ENCODE assay signal across 25 mouse cellular contexts in genomic region chr1:167506048-167506447, GRCm38 (mm10). TPM values are rescaled to one million over a fixed set of nuclear protein-coding genes. Genes with fewer than 3 reads are reported as not detected.
DNase-seq lines count a peak whose midpoint lies in the region; ATAC-seq and TF ChIP-seq lines count a peak whose summit lies in the region.
"Had no signal": no experiment of that assay in that cellular context is flagged by ENCODE, and none has a peak within 500 bp of the region (broad histone marks: within the 10 kb centered on the region; RNA-seq: fewer than 3 reads in every experiment).

No protein-coding gene starts in this region.

- H3K27me3 ChIP-seq in forebrain, embryonic 11.5 days (ENCODE audit: control insufficient read depth, insufficient read depth, low read length) = no peaks in the 10 kb centered on the region
- H3K27me3 ChIP-seq in forebrain, embryonic 16.5 days (replicated peaks; ENCODE audit: control insufficient read depth, insufficient read depth, low read length) = no peaks in the 10 kb centered on the region
- H3K27me3 ChIP-seq in midbrain, embryonic 13.5 days = no peaks in the 10 kb centered on the region
- no peaks in the 10 kb centered on the region for H3K27me3 ChIP-seq in midbrain, embryonic 16.5 days (ENCODE audit: control insufficient read depth, insufficient read depth, low read depth, low read length)
- H3K27me3 ChIP-seq in hindbrain, embryonic 14.5 days (ENCODE audit: control insufficient read depth, insufficient read depth, low read length) = no peaks in the 10 kb centered on the region
- no peaks in the 10 kb centered on the region for H3K27me3 ChIP-seq in neural tube, embryonic 15.5 days (replicated peaks)
- no peaks in the 10 kb centered on the region for H3K27me3 ChIP-seq in cerebellum, adult 2 months (ENCODE audit: control insufficient read depth, insufficient read depth, low read length)
- H3K27me3 ChIP-seq: embryonic facial prominence, embryonic 13.5 days; heart, embryonic 12.5 days had no signal

- no peak overlapping the region for H3K4me2 ChIP-seq in forebrain, embryonic 11.5 days (ENCODE audit: low read depth, low read length, severe bottlenecking)
- no peak overlapping the region for H3K4me2 ChIP-seq in forebrain, embryonic 16.5 days (ENCODE audit: low read length)
- no peak overlapping the region for H3K4me2 ChIP-seq in midbrain, embryonic 13.5 days (replicated peaks)
- no peak overlapping the region for H3K4me2 ChIP-seq in midbrain, embryonic 16.5 days (ENCODE audit: low read length)
- no peak overlapping the region for H3K4me2 ChIP-seq in hindbrain, embryonic 14.5 days (replicated peaks)
- H3K4me2 ChIP-seq in neural tube, embryonic 15.5 days = no peak overlapping the region
- H3K4me2 ChIP-seq: embryonic facial prominence, embryonic 13.5 days; heart, embryonic 12.5 days had no signal

- H3K4me3 ChIP-seq in forebrain, embryonic 11.5 days (ENCODE audit: low read depth, low read length) = no peak overlapping the region
- H3K4me3 ChIP-seq in forebrain, embryonic 16.5 days (replicated peaks; ENCODE audit: low read length) = no peak overlapping the region
- no peak overlapping the region for H3K4me3 ChIP-seq in midbrain, embryonic 13.5 days (replicated peaks)
- H3K4me3 ChIP-seq in midbrain, embryonic 16.5 days (ENCODE audit: low read depth, low read length) = no peak overlapping the region
- no peak overlapping the region for H3K4me3 ChIP-seq in hindbrain, embryonic 14.5 days (replicated peaks; ENCODE audit: low read length)
- H3K4me3 ChIP-seq in neural tube, embryonic 15.5 days (replicated peaks) = no peak overlapping the region
- no peak overlapping the region for H3K4me3 ChIP-seq in cerebellum, adult 2 months (replicated peaks; ENCODE audit: insufficient read depth, low read depth, low read length)
- H3K4me3 ChIP-seq: embryonic facial prominence, embryonic 13.5 days; heart, embryonic 12.5 days; limb, embryonic 10.5 days; megakaryocyte, embryonic 14.5 days had no signal

- H3K9me3 ChIP-seq in forebrain, embryonic 11.5 days (ENCODE audit: control insufficient read depth, low read length) = no peaks in the 10 kb centered on the region
- H3K9me3 ChIP-seq in forebrain, embryonic 16.5 days (ENCODE audit: control insufficient read depth, low read length) = no peaks in the 10 kb centered on the region
- H3K9me3 ChIP-seq in midbrain, embryonic 13.5 days = no peaks in the 10 kb centered on the region
- H3K9me3 ChIP-seq in midbrain, embryonic 16.5 days (replicated peaks; ENCODE audit: control insufficient read depth, low read length, poor library complexity, severe bottlenecking) = no peaks in the 10 kb centered on the region
- H3K9me3 ChIP-seq in hindbrain, embryonic 14.5 days (ENCODE audit: control insufficient read depth, low read length) = no peaks in the 10 kb centered on the region
- H3K9me3 ChIP-seq in neural tube, embryonic 15.5 days (replicated peaks) = no peaks in the 10 kb centered on the region
- H3K9me3 ChIP-seq: embryonic facial prominence, embryonic 13.5 days; heart, embryonic 12.5 days; limb, embryonic 10.5 days; megakaryocyte, embryonic 14.5 days had no signal

- no peaks in the 10 kb centered on the region for H3K4me1 ChIP-seq in forebrain, embryonic 11.5 days (replicated peaks; ENCODE audit: control insufficient read depth, insufficient read depth, low read length)
- H3K4me1 ChIP-seq in forebrain, embryonic 16.5 days (replicated peaks; ENCODE audit: control insufficient read depth, insufficient read depth, low read length) = no peaks in the 10 kb centered on the region; the same call in 1 of the 2 replicates
- peaks cover 10% of the 10 kb centered on the region; the same call in 1 of the 2 replicates for H3K4me1 ChIP-seq in midbrain, embryonic 13.5 days (replicated peaks)
- H3K4me1 ChIP-seq in midbrain, embryonic 16.5 days (ENCODE audit: control insufficient read depth, insufficient read depth, low read length) = 0 out of 2 replicates have a peak, but pooled peaks cover 3% of the 10 kb centered on the region
- H3K4me1 ChIP-seq in hindbrain, embryonic 14.5 days (replicated peaks; ENCODE audit: control insufficient read depth, insufficient read depth, low read length) = 0 out of 2 replicates have a peak, but pooled peaks cover 3% of the 10 kb centered on the region
- H3K4me1 ChIP-seq in neural tube, embryonic 15.5 days = peaks cover 18% of the 10 kb centered on the region
- no peaks in the 10 kb centered on the region for H3K4me1 ChIP-seq in cerebellum, adult 2 months (ENCODE audit: control insufficient read depth, insufficient read depth, low read length)
- H3K4me1 ChIP-seq: embryonic facial prominence, embryonic 13.5 days; heart, embryonic 12.5 days; megakaryocyte, embryonic 14.5 days had no signal

- no peaks in the 10 kb centered on the region for H3K36me3 ChIP-seq in forebrain, embryonic 11.5 days (ENCODE audit: control insufficient read depth, insufficient read depth, low read length)
- no peaks in the 10 kb centered on the region for H3K36me3 ChIP-seq in forebrain, embryonic 16.5 days (ENCODE audit: control insufficient read depth, insufficient read depth)
- H3K36me3 ChIP-seq in midbrain, embryonic 13.5 days = no peaks in the 10 kb centered on the region
- H3K36me3 ChIP-seq in midbrain, embryonic 16.5 days (ENCODE audit: control insufficient read depth, insufficient read depth, low read length) = no peaks in the 10 kb centered on the region
- no peaks in the 10 kb centered on the region for H3K36me3 ChIP-seq in hindbrain, embryonic 14.5 days (replicated peaks; ENCODE audit: control insufficient read depth, insufficient read depth)
- H3K36me3 ChIP-seq in neural tube, embryonic 15.5 days = no peaks in the 10 kb centered on the region
- H3K36me3 ChIP-seq: embryonic facial prominence, embryonic 13.5 days; G1E; heart, embryonic 12.5 days; limb, embryonic 10.5 days had no signal

- peak overlapping the region; percentile 15; the same call in 1 of the 2 replicates for H3K27ac ChIP-seq in forebrain, embryonic 11.5 days (ENCODE audit: low read depth, low read length)
- no peak overlapping the region for H3K27ac ChIP-seq in forebrain, embryonic 16.5 days (ENCODE audit: low read length)
- peak overlapping the region; percentile 53; the same call in 1 of the 2 replicates for H3K27ac ChIP-seq in midbrain, embryonic 13.5 days
- H3K27ac ChIP-seq in midbrain, embryonic 16.5 days (ENCODE audit: low read length) = no peak overlapping the region
- H3K27ac ChIP-seq in hindbrain, embryonic 14.5 days = peak overlapping the region; percentile 64; the same call in 1 of the 2 replicates
- peak overlapping the region; percentile 66 for H3K27ac ChIP-seq in neural tube, embryonic 15.5 days (replicated peaks)
- no peak overlapping the region for H3K27ac ChIP-seq in cerebellum, adult 2 months (ENCODE audit: insufficient read depth, low read length)
- H3K27ac ChIP-seq: embryonic facial prominence, embryonic 13.5 days; limb, embryonic 10.5 days had no signal

- no peak for TF ChIP-seq CTCF in cerebellum, adult 2 months (IDR thresholded peaks at IDR 0.05; ENCODE audit: borderline replicate concordance, insufficient read depth, low read depth, low read length)

- ATAC-seq in forebrain, embryonic 11.5 days (replicated peaks; ENCODE audit: low FRiP score) = no peak
- ATAC-seq in forebrain, embryonic 16.5 days = no peak
- ATAC-seq in midbrain, embryonic 13.5 days = no peak
- no peak for ATAC-seq in midbrain, embryonic 16.5 days
- ATAC-seq in hindbrain, embryonic 14.5 days (ENCODE audit: low FRiP score) = peak; percentile 65; the same call in 1 of the 2 replicates
- ATAC-seq in neural tube, embryonic 15.5 days (ENCODE audit: low FRiP score) = peak; percentile 65
- ATAC-seq: activated CD4-positive, CD25-positive, alpha-beta regulatory T cell, adult 4 months; inflammation-experienced regulatory T-cells, adult 6 months; liver, postnatal 0 days had no signal

- no peak for TF ChIP-seq POLR2A in cerebellum, adult 2 months (IDR thresholded peaks at IDR 0.05; ENCODE audit: borderline replicate concordance, insufficient read depth, low read length)

- DNase-seq in forebrain, embryonic 11.5 days (ENCODE audit: low spot score) = no peak
- DNase-seq in hindbrain, embryonic 14.5 days (ENCODE audit: low spot score) = peak; percentile 51
- DNase-seq in cerebellum, adult 2 months = no peak
- DNase-seq in thymus, adult 18-20 months = no peak
- DNase-seq: adrenal gland, postnatal 10 days; gastrocnemius, postnatal 36 days; heart, postnatal 14 days; kidney, adult 2 months; kidney, postnatal 14 days; liver, postnatal 0 days; lung, postnatal 14 days; right cerebral cortex, postnatal 14 days; spleen, adult 18-20 months had no signal

- 68% methylated on average over 7 of the region's 7 CpGs for WGBS in forebrain, embryonic 11.5 days
- WGBS in forebrain, embryonic 16.5 days = 35% methylated on average over 7 of the region's 7 CpGs
- WGBS in midbrain, embryonic 13.5 days = 58% methylated on average over 7 of the region's 7 CpGs
- 59% methylated on average over 7 of the region's 7 CpGs for WGBS in midbrain, embryonic 16.5 days
- WGBS in hindbrain, embryonic 14.5 days = 32% methylated on average over 7 of the region's 7 CpGs
- WGBS in neural tube, embryonic 15.5 days = 16% methylated on average over 7 of the region's 7 CpGs
- 30% methylated on average over 7 of the region's 7 CpGs for WGBS in cerebellum, adult 2 months

- H3K9ac ChIP-seq in forebrain, embryonic 11.5 days (ENCODE audit: low read length) = no peak overlapping the region
- no peak overlapping the region for H3K9ac ChIP-seq in forebrain, embryonic 16.5 days (replicated peaks; ENCODE audit: low read depth, low read length)
- no peak overlapping the region for H3K9ac ChIP-seq in midbrain, embryonic 13.5 days (replicated peaks)
- H3K9ac ChIP-seq in midbrain, embryonic 16.5 days (ENCODE audit: low read depth, low read length) = no peak overlapping the region
- H3K9ac ChIP-seq in hindbrain, embryonic 14.5 days = no peak overlapping the region
- H3K9ac ChIP-seq in neural tube, embryonic 15.5 days (replicated peaks) = no peak overlapping the region
- H3K9ac ChIP-seq: embryonic facial prominence, embryonic 13.5 days; heart, embryonic 12.5 days; liver, postnatal 0 days had no signal

RNA-seq across cellular contexts. Expression of gene Lrrc52, which starts 39.5 kb away (rescaled TPM):
- polyA plus RNA-seq in forebrain, embryonic 11.5 days (2014; fragmentation: Nextera tagmentation; extraction: Ambion mirVana) = not detected in 2 replicates
- not detected in 2 replicates for polyA plus RNA-seq in forebrain, embryonic 16.5 days (2015; fragmentation: Nextera tagmentation; extraction: Ambion mirVana)
- 0.27 TPM in 1 of 2 replicates, not detected in the other for polyA plus RNA-seq in midbrain, embryonic 13.5 days (2015; fragmentation: Nextera tagmentation; extraction: Ambion mirVana)
- not detected in 2 replicates for polyA plus RNA-seq in midbrain, embryonic 16.5 days (2015; fragmentation: Nextera tagmentation; extraction: Ambion mirVana)
- polyA plus RNA-seq in hindbrain, embryonic 14.5 days (2014; fragmentation: Nextera tagmentation; extraction: Ambion mirVana) = not detected in 2 replicates
- polyA plus RNA-seq in neural tube, embryonic 15.5 days (2015; fragmentation: Nextera tagmentation; extraction: Ambion mirVana) = 0.13 and 0.20 TPM in 2 replicates
- 0.13 and 0.25 TPM in 2 replicates for polyA plus RNA-seq in cerebellum, adult 2 months (2012; rRNA removed)
- polyA plus RNA-seq: activated CD4-positive, CD25-positive, alpha-beta regulatory T cell, adult 4 months; embryonic facial prominence, embryonic 13.5 days; G1E; heart, embryonic 12.5 days; inflammation-experienced regulatory T-cells, adult 6 months; limb, embryonic 10.5 days; liver, adult 2 months; liver, postnatal 0 days had no signal

Comparison
In these comparisons a context has a peak if more than half of its experiments do, and no peak if none do; other contexts are left out.
1. H3K27ac ChIP-seq: peak in forebrain, embryonic 11.5 days (single experiment), midbrain, embryonic 13.5 days (single experiment), hindbrain, embryonic 14.5 days (single experiment) and neural tube, embryonic 15.5 days (single experiment); none in forebrain, embryonic 16.5 days (single experiment), midbrain, embryonic 16.5 days (single experiment) and cerebellum, adult 2 months (single experiment).
2. ATAC-seq: peak in hindbrain, embryonic 14.5 days (single experiment) and neural tube, embryonic 15.5 days (single experiment); none in forebrain, embryonic 11.5 days (single experiment), forebrain, embryonic 16.5 days (single experiment), midbrain, embryonic 13.5 days (single experiment) and midbrain, embryonic 16.5 days (single experiment).